Mouse (Mus musculus) cerebellum, adult 2 months (tissue): ENCODE measurements around the gene Gm39115. TPM values are rescaled to one million over a fixed set of nuclear protein-coding genes. Genes with fewer than 3 reads are reported as not detected.
"Not testable (repeated sequence)": the region's sequence is repeated elsewhere in the genome, so short reads cannot be mapped to it uniquely, and the experiment has no call there.

Experiments used
- DNase-seq, 2 experiments: peaks; one replicate each; pipeline ENCODE4 v3.0.0; 2021
- H3K27ac ChIP-seq: fragments of 200-500 bp; 2 replicates; pipeline ENCODE4 v1.5.1; 2012; ENCODE audit warnings: low read length, control low read depth, inconsistent platforms; ENCODE audit not compliant: insufficient read depth
- H3K27me3 ChIP-seq: fragments of 200-500 bp; 2 replicates; pipeline ENCODE4 v1.6.1; 2012; ENCODE audit warnings: inconsistent platforms, mild to moderate bottlenecking, low read length, moderate library complexity; ENCODE audit not compliant: control insufficient read depth, insufficient read depth
- H3K4me1 ChIP-seq: fragments of 200-500 bp; 2 replicates; pipeline ENCODE4 v1.6.1; 2011; ENCODE audit warnings: low read length; ENCODE audit not compliant: control insufficient read depth, insufficient read depth
- H3K4me3 ChIP-seq: fragments of 200-500 bp; replicated peaks from 2 replicates; pipeline ENCODE3; 2011; ENCODE audit warnings: mild to moderate bottlenecking, low read depth, low read length, control low read depth; ENCODE audit not compliant: insufficient read depth
- CTCF ChIP-seq: fragments of 200-500 bp; IDR thresholded peaks from 2 replicates; pipeline ENCODE4 v1.5.1; 2011; ENCODE audit warnings: low read depth, mild to moderate bottlenecking, control low read depth, low read length, moderate library complexity, borderline replicate concordance; ENCODE audit not compliant: insufficient read depth
- POLR2A ChIP-seq: fragments of 200-500 bp; IDR thresholded peaks from 2 replicates; pipeline ENCODE4 v1.6.1; 2011; ENCODE audit warnings: low read length, control low read depth, borderline replicate concordance; ENCODE audit not compliant: insufficient read depth
- WGBS: fragments of 180-500 bp; shearing (Covaris S2); methylation state at CpG from one replicate; pipeline ENCODE4 v1.1.7; 2018; 5-methylcytosine and 5-hydroxymethylcytosine counted together
- polyA plus RNA-seq: library from polyadenylated mRNA; depleted of rRNA; stranded (reverse); fragments of >200 nt; gene quantifications from 2 replicates; pipeline ENCODE4 v1.2.3, GENCODE M21; 2012

The Gm39115 gene
- polyA plus RNA-seq, 1 experiment: not detected

DNA sequence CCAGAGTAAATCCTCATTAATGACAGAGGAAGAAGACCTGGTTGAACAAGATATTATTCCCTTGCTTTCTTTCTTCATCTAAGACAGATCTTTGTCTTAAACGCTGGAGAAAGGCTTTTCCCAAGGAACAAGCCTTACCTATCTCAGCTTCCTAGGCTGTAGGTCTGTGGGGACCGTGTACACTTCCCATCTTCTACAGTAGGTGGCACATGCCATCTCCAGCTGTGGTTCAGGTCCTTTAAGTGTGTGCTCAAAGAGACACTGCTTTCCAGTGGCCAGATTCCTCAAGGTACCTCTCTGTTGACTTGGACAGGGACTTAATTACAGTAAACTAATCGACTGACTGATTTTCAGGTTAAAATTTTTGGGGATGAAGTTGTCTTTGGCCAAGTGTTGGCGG, 7.0 kb downstream of the Gm39115 start:
- H3K27me3 ChIP-seq: no peaks in the 10 kb centered on the region
- H3K4me1 ChIP-seq: no peaks in the 10 kb centered on the region
- DNase-seq: no peak
- no peak overlapping the region for H3K4me3 ChIP-seq
- H3K27ac ChIP-seq: no peak overlapping the region
- 70% methylated on average over 4 of the region's 4 CpGs for WGBS
- TF ChIP-seq POLR2A: no peak
- no peak for TF ChIP-seq CTCF

DNA sequence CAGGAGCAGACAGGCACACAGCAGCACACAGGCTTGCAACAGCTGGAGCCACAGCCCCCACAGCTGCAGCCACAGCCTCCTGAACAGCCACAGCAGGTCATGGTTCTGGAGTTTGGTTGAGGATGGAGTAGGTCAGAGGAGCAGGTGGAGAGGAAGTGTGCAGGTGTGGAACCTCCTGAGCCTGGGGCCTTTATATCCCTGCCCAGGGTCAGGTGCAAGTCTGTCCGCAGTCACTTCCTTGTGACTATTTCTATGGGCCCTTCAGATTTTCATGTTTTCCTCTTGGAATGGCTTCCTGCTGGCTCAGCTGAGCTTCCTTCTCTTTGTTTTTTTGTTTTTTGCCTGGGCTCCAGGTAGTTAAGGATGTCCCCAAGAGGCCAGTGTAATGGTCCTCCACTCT, 15.2 kb downstream of the Gm39115 start, which contains the start of gene Gm45618:
TSS of gene Gm45618 (minus strand) at position 101 of the 400 bp plus-strand sequence.
- H3K27ac ChIP-seq, H3K27me3 ChIP-seq, H3K4me1 ChIP-seq, H3K4me3 ChIP-seq, DNase-seq: not testable (repeated sequence)
- WGBS: 92% methylated on average over 1 of the region's 1 CpGs

DNA sequence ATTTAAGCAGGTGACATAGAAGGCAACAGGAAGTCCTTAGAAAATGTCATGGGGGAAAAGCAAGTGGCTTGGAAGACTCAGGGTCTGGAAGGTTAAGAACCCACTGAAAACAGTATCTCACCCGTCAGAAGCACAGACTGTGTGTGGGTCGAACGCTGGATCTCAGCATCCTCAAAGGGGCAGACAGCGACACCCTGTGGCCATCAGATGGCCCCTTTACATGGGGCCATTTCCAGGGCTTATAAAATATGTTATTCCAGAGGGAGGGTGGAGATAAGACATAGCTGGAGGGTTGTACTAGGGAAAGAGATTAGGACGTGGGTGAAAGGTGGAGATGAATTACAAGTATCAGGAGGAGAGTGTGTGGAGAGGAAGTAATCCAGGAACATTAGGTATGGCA, 16.2 kb downstream of the Gm39115 start:
- TF ChIP-seq POLR2A (no peak), CTCF (peak; percentile 63)

DNA sequence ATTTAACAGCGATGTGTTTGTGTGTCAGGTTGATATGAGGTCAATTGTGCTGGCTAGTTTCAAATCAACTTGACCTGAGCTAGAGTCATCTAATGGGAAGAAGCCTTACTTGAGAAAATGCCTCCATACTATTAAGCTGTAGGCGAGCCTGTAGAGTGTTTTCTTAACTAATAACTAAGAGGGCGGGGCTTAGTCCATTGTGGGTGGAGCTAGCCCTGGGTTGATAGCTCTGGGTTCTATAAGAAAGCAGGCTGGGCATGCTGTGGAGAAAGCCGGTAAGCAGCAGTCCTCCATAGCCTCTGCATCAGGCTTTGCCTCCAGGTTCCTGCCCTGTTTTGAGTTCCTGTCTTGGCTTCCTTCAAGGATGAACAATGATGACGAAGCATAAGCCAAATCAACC, 31.1 kb downstream of the Gm39115 start:
- no peak for DNase-seq
- H3K27me3 ChIP-seq: no peaks in the 10 kb centered on the region
- H3K27ac ChIP-seq: no peak overlapping the region
- no peaks in the 10 kb centered on the region for H3K4me1 ChIP-seq
- no peak overlapping the region for H3K4me3 ChIP-seq
- TF ChIP-seq POLR2A: no peak
- TF ChIP-seq CTCF: no peak
- 67% methylated on average over 5 of the region's 5 CpGs for WGBS

More for the DNA sequence above, 16.2 kb downstream of the Gm39115 start:
- Histone ChIP-seq H3K4me3 (no peak overlapping the region), H3K27ac (no peak overlapping the region), H3K4me1 (no peaks in the 10 kb centered on the region), H3K27me3 (no peaks in the 10 kb centered on the region)
- WGBS: 15% methylated on average over 5 of the region's 5 CpGs
- peak; percentile 14 to 26 for DNase-seq

DNA sequence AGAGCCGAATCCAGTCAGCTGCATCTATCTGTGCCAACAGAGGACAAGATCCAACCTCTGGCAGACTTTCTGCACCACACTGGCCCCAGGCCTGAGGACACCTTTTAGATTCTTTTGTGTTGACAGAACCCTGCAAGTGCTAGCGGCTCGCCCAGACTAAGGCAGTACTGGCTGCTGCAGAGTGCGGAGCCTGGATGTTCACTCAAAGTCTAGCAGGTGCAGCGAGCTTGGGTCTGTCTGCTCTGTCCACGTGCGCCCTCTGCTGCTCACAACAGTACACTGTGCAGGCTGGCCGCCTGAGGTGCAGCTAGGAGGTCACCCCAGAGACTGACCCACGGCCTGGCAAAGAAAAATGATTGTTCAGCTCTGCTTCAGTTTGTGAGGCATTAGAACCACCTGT, 38.1 kb downstream of the Gm39115 start:
- H3K4me3 ChIP-seq: no peak overlapping the region
- 4% methylated on average over 9 of the region's 9 CpGs for WGBS

DNA sequence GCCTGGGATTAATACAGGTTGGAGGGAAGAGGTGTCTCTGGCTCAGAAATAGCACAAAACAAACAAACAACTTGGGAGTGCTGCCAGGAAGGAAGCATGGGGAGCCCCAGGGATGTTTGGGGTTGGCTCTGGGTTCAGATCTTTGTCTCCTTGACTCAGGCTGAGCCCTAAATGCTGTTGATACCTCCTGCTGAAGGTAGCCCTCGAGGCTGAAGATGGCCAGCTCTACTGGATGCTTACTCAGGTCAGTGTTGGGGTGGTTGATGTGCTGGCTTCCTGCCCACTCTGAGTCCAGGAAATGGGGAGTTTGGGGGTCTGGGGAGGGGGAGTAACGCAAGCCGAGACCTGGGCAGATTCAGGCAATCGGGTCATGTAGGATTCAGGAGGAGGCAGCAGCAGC, 39.1 kb downstream of the Gm39115 start:
- no peak for DNase-seq
- H3K27ac ChIP-seq: no peak overlapping the region
- TF ChIP-seq POLR2A (no peak), CTCF (no peak)
- no peak overlapping the region for H3K4me3 ChIP-seq
- H3K27me3 ChIP-seq: no peaks in the 10 kb centered on the region
- H3K4me1 ChIP-seq: peaks cover 13% of the 10 kb centered on the region
- WGBS: 76% methylated on average over 4 of the region's 4 CpGs

More for the DNA sequence above, 38.1 kb downstream of the Gm39115 start:
- peak; percentile 84 to 91 for DNase-seq
- Histone ChIP-seq H3K4me1 (peaks cover 10% of the 10 kb centered on the region; the same call in 1 of the 2 replicates), H3K27me3 (no peaks in the 10 kb centered on the region), H3K27ac (no peak overlapping the region)
- TF ChIP-seq POLR2A: no peak
- peak; percentile 98 for TF ChIP-seq CTCF

DNA sequence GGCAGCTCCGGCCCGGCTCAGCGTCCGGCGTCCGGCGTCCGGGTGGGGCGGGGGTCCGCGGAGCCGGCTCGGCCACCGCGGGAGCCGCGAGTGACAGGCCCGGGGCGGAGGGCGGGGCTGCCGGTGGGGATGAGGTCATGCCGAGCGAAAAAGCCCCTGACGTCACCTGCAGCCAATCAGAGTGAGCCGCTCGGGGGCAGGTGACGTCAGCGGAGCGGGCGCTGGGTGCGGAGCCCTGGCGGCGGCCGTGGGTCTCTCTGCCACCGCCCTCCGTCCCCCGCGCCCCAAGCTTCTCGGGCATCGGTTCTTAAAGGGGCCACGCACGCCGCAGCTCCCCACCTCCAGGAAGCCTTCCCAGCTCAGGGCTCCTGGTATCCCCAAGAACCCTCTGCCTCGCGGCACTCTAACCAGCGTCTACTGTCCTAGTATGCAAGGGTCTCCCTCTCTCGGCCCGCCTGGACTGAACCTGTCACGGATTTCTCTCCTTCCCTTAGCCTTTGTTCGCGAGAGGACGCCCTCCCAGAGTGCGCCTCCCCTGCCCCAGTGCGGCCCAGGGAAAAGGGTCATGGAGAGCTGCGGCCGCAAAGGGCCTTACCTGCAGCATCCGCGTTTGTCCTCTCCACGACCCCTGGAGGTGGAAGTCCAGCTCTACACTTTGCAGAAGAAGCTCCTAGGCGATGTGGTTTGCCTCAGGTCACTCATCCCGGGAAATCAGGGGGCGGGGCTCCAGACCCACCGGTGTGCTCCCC, 40.5 kb downstream of the Gm39115 start, which contains the start of gene Dusp8:
TSS of gene Dusp8 (minus strand) at position 661 of the 749 bp plus-strand sequence.
- under 1% methylated on average over 62 of the region's 63 CpGs for WGBS
- peak within 1 kb of the TSS; percentile 98 for H3K27ac ChIP-seq
- no peaks in the 10 kb centered on the region for H3K27me3 ChIP-seq
- H3K4me3 ChIP-seq: peak within 1 kb of the TSS; percentile 89
- TF ChIP-seq POLR2A (peak; percentile 56; the same call in 1 of the 2 replicates), CTCF (peak; percentile 42; the same call in 1 of the 2 replicates)
- H3K4me1 ChIP-seq: peaks cover 25% of the 10 kb centered on the region
- DNase-seq: peak; percentile 98
